Mouse (Mus musculus) intestine, embryonic 16.5 days (tissue): Measurements from ENCODE around the gene Rasip1. TPM values are rescaled to one million over a fixed set of nuclear protein-coding genes. Genes with fewer than 3 reads are reported as not detected.
"Not testable (repeated sequence)": the region's sequence is repeated elsewhere in the genome, so short reads cannot be mapped to it uniquely, and the experiment has no call there.

Experiments used
- ATAC-seq: fragments of 200-750 bp; cut with Nextera tagmentation; 2 replicates; pipeline ENCODE4 v1.8.0; 2017; ENCODE audit warnings: moderate TSS enrichment, moderate library complexity
- H3K27ac ChIP-seq: fragments of 300-500 bp; sonication (generic); 2 replicates; pipeline ENCODE4 v1.5.1; 2014; ENCODE audit warnings: mild to moderate bottlenecking, low read length
- H3K27me3 ChIP-seq: fragments of 300-500 bp; sonication (generic); replicated peaks from 2 replicates; pipeline ENCODE4 v1.6.1; 2014; ENCODE audit warnings: low read length, control low read depth, mixed read lengths; ENCODE audit not compliant: control insufficient read depth, insufficient read depth
- H3K36me3 ChIP-seq: fragments of 300-500 bp; sonication (generic); 2 replicates; pipeline ENCODE4 v1.6.1; 2014; ENCODE audit warnings: low read length, control low read depth; ENCODE audit not compliant: control insufficient read depth, insufficient read depth
- H3K4me1 ChIP-seq: fragments of 300-500 bp; sonication (generic); 2 replicates; pipeline ENCODE4 v1.6.1; 2014; ENCODE audit warnings: low read length, control low read depth, mixed read lengths; ENCODE audit not compliant: control insufficient read depth, insufficient read depth
- H3K4me2 ChIP-seq: fragments of 300-500 bp; sonication (generic); 2 replicates; pipeline ENCODE4 v1.6.1; 2014; ENCODE audit warnings: low read depth, low read length, control low read depth
- H3K4me3 ChIP-seq: fragments of 300-500 bp; sonication (generic); 2 replicates; pipeline ENCODE4 v1.5.1; 2014; ENCODE audit warnings: mild to moderate bottlenecking, low read length
- H3K9ac ChIP-seq: fragments of 300-500 bp; sonication (generic); 2 replicates; pipeline ENCODE4 v1.6.1; 2014; ENCODE audit warnings: low read depth, low read length
- H3K9me3 ChIP-seq: fragments of 300-500 bp; sonication (generic); 2 replicates; pipeline ENCODE4 v1.6.1; 2016; ENCODE audit warnings: low read length, control low read depth; ENCODE audit not compliant: control insufficient read depth
- WGBS: fragments of 180-500 bp; shearing (Covaris S2); extraction: QIAGEN DNeasy Blood & Tissue Kit; methylation state at CpG from one replicate; pipeline ENCODE4 v1.1.7; 2014; 5-methylcytosine and 5-hydroxymethylcytosine counted together
- polyA plus RNA-seq: library from polyadenylated mRNA; unstranded; fragments of >200 nt; fragmentation: Nextera tagmentation; extraction: Ambion mirVana; gene quantifications from 2 replicates; pipeline ENCODE4 v1.2.1, GENCODE M21; 2015

Rasip1 gene
- polyA plus RNA-seq, 1 experiment from 2014 or later: 3.4 TPM

- H3K36me3 ChIP-seq: no peaks in the 10 kb centered on the region
- no peaks in the 10 kb centered on the region for H3K9me3 ChIP-seq
- 38% methylated on average over 16 of the region's 16 CpGs for WGBS
- H3K4me2 ChIP-seq: peak overlapping the region; percentile 69
- no peak for ATAC-seq
- H3K4me1 ChIP-seq: peaks cover 34% of the 10 kb centered on the region
- no peaks in the 10 kb centered on the region for H3K27me3 ChIP-seq
- H3K27ac ChIP-seq: peak overlapping the region; percentile 62
- H3K9ac ChIP-seq: peak overlapping the region; percentile 71
- H3K4me3 ChIP-seq: peak overlapping the region; percentile 40
Measured at GRCm38 (mm10) chr7:45642503-45643255, 15.4 kb downstream of the Rasip1 start.

GRCm38 (mm10) chr7:45643441-45644178 lies 16.3 kb downstream of the Rasip1 start:
- H3K27ac ChIP-seq: peak overlapping the region; percentile 70
- peak overlapping the region; percentile 71 for H3K9ac ChIP-seq
- peak overlapping the region; percentile 69 for H3K4me2 ChIP-seq
- H3K27me3 ChIP-seq: no peaks in the 10 kb centered on the region
- H3K4me3 ChIP-seq: peak overlapping the region; percentile 40
- H3K36me3 ChIP-seq: no peaks in the 10 kb centered on the region
- no peaks in the 10 kb centered on the region for H3K9me3 ChIP-seq
- H3K4me1 ChIP-seq: peaks cover 34% of the 10 kb centered on the region
- ATAC-seq: peak; percentile 91
- WGBS: 4% methylated on average over 28 of the region's 28 CpGs

GRCm38 (mm10) chr7:45644183-45644582 lies 16.9 kb downstream of the Rasip1 start:
- peak; percentile 22 for ATAC-seq
- 11% methylated on average over 18 of the region's 18 CpGs for WGBS
- H3K27ac ChIP-seq: peak overlapping the region; percentile 70
- peaks cover 34% of the 10 kb centered on the region for H3K4me1 ChIP-seq
- H3K9ac ChIP-seq: peak overlapping the region; percentile 56
- peak overlapping the region; percentile 40 for H3K4me3 ChIP-seq
- H3K36me3 ChIP-seq: no peaks in the 10 kb centered on the region
- H3K27me3 ChIP-seq: no peaks in the 10 kb centered on the region
- H3K9me3 ChIP-seq: no peaks in the 10 kb centered on the region
- peak overlapping the region; percentile 69 for H3K4me2 ChIP-seq

- Histone ChIP-seq H3K4me2 (no peak overlapping the region), H3K27me3 (no peaks in the 10 kb centered on the region), H3K27ac (peak overlapping the region; percentile 70; the same call in 1 of the 2 replicates), H3K4me3 (no peak overlapping the region), H3K9me3 (no peaks in the 10 kb centered on the region), H3K36me3 (no peaks in the 10 kb centered on the region), H3K4me1 (peaks cover 29% of the 10 kb centered on the region), H3K9ac (peak overlapping the region; percentile 56; the same call in 1 of the 2 replicates)
- WGBS: 59% methylated on average over 6 of the region's 6 CpGs
- ATAC-seq: no peak
Measured at GRCm38 (mm10) chr7:45644872-45645590, 17.7 kb downstream of the Rasip1 start.

- no peak overlapping the region for H3K4me2 ChIP-seq
- ATAC-seq: no peak
- H3K9ac ChIP-seq: no peak overlapping the region
- H3K4me3 ChIP-seq: no peak overlapping the region
- no peaks in the 10 kb centered on the region for H3K9me3 ChIP-seq
- H3K4me1 ChIP-seq: peaks cover 29% of the 10 kb centered on the region
- no peaks in the 10 kb centered on the region for H3K27me3 ChIP-seq
- H3K36me3 ChIP-seq: no peaks in the 10 kb centered on the region
- no peak overlapping the region for H3K27ac ChIP-seq
- 88% methylated on average over 7 of the region's 7 CpGs for WGBS
Measured at GRCm38 (mm10) chr7:45645591-45645971, 18.3 kb downstream of the Rasip1 start.

- ATAC-seq: no peak
- Histone ChIP-seq H3K9me3 (no peaks in the 10 kb centered on the region), H3K36me3 (no peaks in the 10 kb centered on the region), H3K4me1 (peaks cover 18% of the 10 kb centered on the region), H3K4me3 (no peak overlapping the region), H3K27ac (no peak overlapping the region), H3K4me2 (no peak overlapping the region), H3K27me3 (no peaks in the 10 kb centered on the region), H3K9ac (no peak overlapping the region)
- WGBS: 77% methylated on average over 4 of the region's 4 CpGs
Measured at GRCm38 (mm10) chr7:45646671-45647070, 19.4 kb downstream of the Rasip1 start.

- Histone ChIP-seq H3K27me3 (no peaks in the 10 kb centered on the region), H3K36me3 (no peaks in the 10 kb centered on the region), H3K9ac (no peak overlapping the region), H3K4me2 (no peak overlapping the region), H3K4me3 (no peak overlapping the region), H3K27ac (no peak overlapping the region), H3K4me1 (peaks cover 8% of the 10 kb centered on the region), H3K9me3 (no peaks in the 10 kb centered on the region)
- 75% methylated on average over 8 of the region's 8 CpGs for WGBS
- no peak for ATAC-seq
Measured at GRCm38 (mm10) chr7:45649351-45649750, 22.1 kb downstream of the Rasip1 start.

- not testable (repeated sequence) for ATAC-seq, H3K27me3 ChIP-seq, H3K9me3 ChIP-seq, H3K27ac ChIP-seq, H3K36me3 ChIP-seq, H3K9ac ChIP-seq, H3K4me1 ChIP-seq, H3K4me3 ChIP-seq, H3K4me2 ChIP-seq
- 95% methylated on average over 19 of the region's 20 CpGs for WGBS
Measured at GRCm38 (mm10) chr7:45650484-45650883, 23.2 kb downstream of the Rasip1 start.

GRCm38 (mm10) chr7:45654424-45655047 lies 27.2 kb downstream of the Rasip1 start:
- H3K9ac ChIP-seq: no peak overlapping the region; the same call in 1 of the 2 replicates
- no peaks in the 10 kb centered on the region for H3K27me3 ChIP-seq
- H3K9me3 ChIP-seq: no peaks in the 10 kb centered on the region
- WGBS: 26% methylated on average over 17 of the region's 17 CpGs
- H3K36me3 ChIP-seq: no peaks in the 10 kb centered on the region
- peaks cover 15% of the 10 kb centered on the region for H3K4me1 ChIP-seq
- peak overlapping the region; percentile 25 for H3K4me3 ChIP-seq
- ATAC-seq: peak; percentile 68
- H3K27ac ChIP-seq: no peak overlapping the region
- peak overlapping the region; percentile 52 for H3K4me2 ChIP-seq
